Comparison of ENCODE assay signal across 8 mouse cellular contexts in genomic region chr17:34653746-34654285, GRCm38 (mm10). TPM values are rescaled to one million over a fixed set of nuclear protein-coding genes. Genes with fewer than 3 reads are reported as not detected.
DNase-seq lines count a peak whose midpoint lies in the region.

No protein-coding gene starts in this region.

- DNase-seq in adrenal gland, adult (ENCODE audit: inconsistent age in 2 of 2, low spot score in 1 of 2): peak; percentile 73 to 87
- no peak for DNase-seq in adrenal gland, postnatal 4 days (ENCODE audit: low spot score in 2 of 2)
- DNase-seq in layer of hippocampus, postnatal 10 days (ENCODE audit: low spot score in 2 of 2): peak; percentile 77 to 80
- no peak for DNase-seq in layer of hippocampus, adult 9-11 months
- DNase-seq in ZHBTc4 (ENCODE audit: low read depth, low spot score): peak; percentile 72
- DNase-seq in embryo, embryonic 11 days: peak; percentile 68
- DNase-seq in lung, postnatal 10 days: peak; percentile 86
- DNase-seq in thymus, postnatal 36 days: peak; percentile 41 to 42

RNA-seq across cellular contexts. Expression of gene Atf6b, which starts 6.9 kb away (rescaled TPM):
- total RNA-seq in adrenal gland, postnatal 4 days (2021): 10 to 100 TPM; 48.1 to 52.3 TPM
- 10 to 100 TPM; 75.8 to 78.6 TPM for total RNA-seq in layer of hippocampus, postnatal 10 days (2021)

RNA-seq across cellular contexts. Expression of gene Fkbpl, which starts 9.3 kb away (rescaled TPM):
- total RNA-seq in adrenal gland, postnatal 4 days (2021): 10 to 100 TPM; 13.2 to 16.3 TPM
- 10 to 100 TPM; 11.8 to 14.8 TPM for total RNA-seq in layer of hippocampus, postnatal 10 days (2021)

RNA-seq across cellular contexts. Expression of gene Tnxb, which starts 16.5 kb away (rescaled TPM):
- 10 to 100 TPM; 29.4 to 33.0 TPM for total RNA-seq in adrenal gland, postnatal 4 days (2021)
- total RNA-seq in layer of hippocampus, postnatal 10 days (2021): 1 to 10 TPM; 4.1 to 4.7 TPM

RNA-seq across cellular contexts. Expression of gene Prrt1, which starts 24.5 kb away (rescaled TPM):
- 10 to 100 TPM; 10.7 to 11.5 TPM for total RNA-seq in adrenal gland, postnatal 4 days (2021)
- 100 to 1,000 TPM; 231 to 238 TPM for total RNA-seq in layer of hippocampus, postnatal 10 days (2021)

RNA-seq across cellular contexts. Expression of gene Ppt2, which starts 25.5 kb away (rescaled TPM):
- 10 to 100 TPM; 52.6 to 62.3 TPM for total RNA-seq in adrenal gland, postnatal 4 days (2021)
- total RNA-seq in layer of hippocampus, postnatal 10 days (2021): 10 to 100 TPM; 32.9 to 34.1 TPM

Comparison
In these comparisons a context has a peak if more than half of its experiments do, and no peak if none do; other contexts are left out.
1. DNase-seq: peak in adrenal gland, adult (2 of 2), layer of hippocampus, postnatal 10 days (2 of 2), ZHBTc4 (single experiment), embryo, embryonic 11 days (single experiment), lung, postnatal 10 days (single experiment) and thymus, postnatal 36 days (2 of 2); none in adrenal gland, postnatal 4 days (0 of 2) and layer of hippocampus, adult 9-11 months (single experiment).
2. RNA of gene Tnxb, which starts 16.5 kb away (total RNA-seq): 29.4 to 33.0 TPM in adrenal gland, postnatal 4 days; 4.1 to 4.7 TPM in layer of hippocampus, postnatal 10 days; every median in the first group is over 4 times any median in the second.